Mouse (Mus musculus) MEL (cell line): ENCODE data around the gene BC051142. TPM values are rescaled to one million over a fixed set of nuclear protein-coding genes. Genes with fewer than 3 reads are reported as not detected.

Experiments
- DNase-seq: peaks from one replicate; pipeline ENCODE4 v3.0.0; 2011; ENCODE audit warnings: low read depth, low spot score
- H3K27ac ChIP-seq: 2 replicates; pipeline ENCODE4 v1.5.1; 2012; ENCODE audit warnings: low read depth, mild to moderate bottlenecking, control low read depth, low read length, moderate library complexity; ENCODE audit not compliant: control insufficient read depth
- H3K27me3 ChIP-seq, 2 experiments: fragments of 150-350 bp in 1 of 2; sonication (generic) in 1 of 2; 2 replicates each; pipeline ENCODE4 v1.6.1; 2012; ENCODE audit warnings: low read length in 2 of 2, mild to moderate bottlenecking in 2 of 2, improper control_type of control experiment in 1 of 2, moderate library complexity in 1 of 2; ENCODE audit not compliant: insufficient read depth in 2 of 2, control insufficient read depth in 1 of 2
- H3K36me3 ChIP-seq, 2 experiments: 2 replicates each; pipeline ENCODE4 v1.6.1; 2012 to 2014; ENCODE audit warnings: low read length in 2 of 2, improper control_type of control experiment in 1 of 2, inconsistent platforms in 1 of 2, mild to moderate bottlenecking in 1 of 2; ENCODE audit not compliant: insufficient read depth in 2 of 2, control insufficient read depth in 1 of 2
- H3K4me1 ChIP-seq, 2 experiments: fragments of 150-350 bp in 1 of 2; sonication (generic) in 1 of 2; 2 replicates each; pipeline ENCODE4 v1.6.1; 2012; ENCODE audit warnings: low read length in 2 of 2, improper control_type of control experiment in 1 of 2, mild to moderate bottlenecking in 1 of 2; ENCODE audit not compliant: insufficient read depth in 2 of 2, control insufficient read depth in 1 of 2
- H3K4me3 ChIP-seq, 2 experiments: fragments of 150-350 bp in 1 of 2; sonication (generic) in 1 of 2; 2 replicates each; pipeline ENCODE4 v1.5.1; 2012; ENCODE audit warnings: low read depth in 2 of 2, low read length in 2 of 2, mild to moderate bottlenecking in 2 of 2, moderate library complexity in 2 of 2, control low read depth in 1 of 2, improper control_type of control experiment in 1 of 2; ENCODE audit not compliant: control insufficient read depth in 1 of 2, insufficient read depth in 1 of 2
- H3K79me2 ChIP-seq: 2 replicates; pipeline ENCODE4 v1.6.1; 2012; ENCODE audit warnings: mild to moderate bottlenecking, low read length, moderate library complexity; ENCODE audit not compliant: control insufficient read depth, poor library complexity, insufficient read depth
- H3K9ac ChIP-seq: 2 replicates; pipeline ENCODE4 v1.6.1; 2012; ENCODE audit warnings: low read depth, mild to moderate bottlenecking, control low read depth, low read length, moderate library complexity; ENCODE audit not compliant: control insufficient read depth, poor library complexity, severe bottlenecking
- H3K9me3 ChIP-seq: fragments of 150-350 bp; sonication (generic); replicated peaks from 2 replicates; pipeline ENCODE4 v1.6.1; 2012; ENCODE audit warnings: mild to moderate bottlenecking, low read length, improper control_type of control experiment, moderate library complexity; ENCODE audit not compliant: insufficient read depth
- BHLHE40 ChIP-seq: IDR thresholded peaks from 2 replicates; pipeline ENCODE4 v1.6.1; 2012; ENCODE audit warnings: low read depth, mild to moderate bottlenecking, inconsistent platforms, low read length, improper control_type of control experiment, borderline replicate concordance
- CHD2 ChIP-seq: IDR thresholded peaks from 2 replicates; pipeline ENCODE4 v1.6.1; 2011; ENCODE audit warnings: low read length, improper control_type of control experiment
- CTCF ChIP-seq, 3 experiments: IDR thresholded peaks in 2 of 3; conservative IDR thresholded peaks in 1 of 3; 2 replicates each; pipeline ENCODE4 v1.5.1; 2011 to 2012; ENCODE audit warnings: low read length in 3 of 3, low read depth in 2 of 3, mild to moderate bottlenecking in 2 of 3, improper control_type of control experiment in 1 of 3, inconsistent platforms in 1 of 3, mixed read lengths in 1 of 3, moderate library complexity in 1 of 3; ENCODE audit not compliant: control insufficient read depth in 1 of 3, insufficient read depth in 1 of 3, poor library complexity in 1 of 3, severe bottlenecking in 1 of 3
- EP300 ChIP-seq, 2 experiments: IDR thresholded peaks; 2 replicates each; pipeline ENCODE4 v1.6.1; 2011; ENCODE audit warnings: improper control_type of control experiment in 2 of 2, low read length in 2 of 2, low read depth in 1 of 2, mild to moderate bottlenecking in 1 of 2
- KAT2A ChIP-seq: conservative IDR thresholded peaks from 2 replicates; pipeline ENCODE4 v1.6.1; 2012; ENCODE audit warnings: low read depth, low read length, improper control_type of control experiment, inconsistent platforms
- MAX ChIP-seq: IDR thresholded peaks from 2 replicates; pipeline ENCODE4 v1.6.1; 2011; ENCODE audit warnings: low read length, improper control_type of control experiment
- MXI1 ChIP-seq: IDR thresholded peaks from 2 replicates; pipeline ENCODE4 v1.6.1; 2011; ENCODE audit warnings: mild to moderate bottlenecking, low read depth, low read length, improper control_type of control experiment
- MYB ChIP-seq: IDR thresholded peaks from 2 replicates; pipeline ENCODE4 v1.6.1; 2011; ENCODE audit warnings: mild to moderate bottlenecking, low read depth, low read length, improper control_type of control experiment
- NRF1 ChIP-seq: IDR thresholded peaks from 2 replicates; pipeline ENCODE4 v1.6.1; 2014; ENCODE audit warnings: low read depth, mild to moderate bottlenecking, inconsistent platforms, low read length, improper control_type of control experiment, moderate library complexity; ENCODE audit not compliant: poor library complexity, insufficient read depth, severe bottlenecking
- POLR2AphosphoS2 ChIP-seq: IDR thresholded peaks from 2 replicates; pipeline ENCODE4 v1.6.1; 2011; ENCODE audit warnings: low read length, improper control_type of control experiment
- RAD21 ChIP-seq: IDR thresholded peaks from 2 replicates; pipeline ENCODE4 v1.6.1; 2011; ENCODE audit warnings: mild to moderate bottlenecking, low read depth, low read length, improper control_type of control experiment
- SIN3A ChIP-seq: IDR thresholded peaks from 2 replicates; pipeline ENCODE4 v1.6.1; 2012; ENCODE audit warnings: low read length, improper control_type of control experiment, inconsistent platforms
- TAL1 ChIP-seq: IDR thresholded peaks from 2 replicates; pipeline ENCODE4 v1.6.1; 2012; ENCODE audit warnings: mild to moderate bottlenecking, inconsistent platforms, low read length, moderate library complexity, mixed read lengths
- TBP ChIP-seq: IDR thresholded peaks from 2 replicates; pipeline ENCODE4 v1.8.0; 2011; ENCODE audit warnings: low read depth, low read length, improper control_type of control experiment
- TCF12 ChIP-seq: IDR thresholded peaks from 2 replicates; pipeline ENCODE4 v1.6.1; 2014; ENCODE audit warnings: low read depth, mild to moderate bottlenecking, inconsistent platforms, low read length, improper control_type of control experiment, moderate library complexity
- ZKSCAN1 ChIP-seq: IDR thresholded peaks from 2 replicates; pipeline ENCODE4 v1.6.1; 2012; ENCODE audit warnings: low read depth, mild to moderate bottlenecking, inconsistent platforms, low read length, improper control_type of control experiment, moderate library complexity
- ZMIZ1 ChIP-seq: IDR thresholded peaks from 2 replicates; pipeline ENCODE4 v1.6.1; 2012; ENCODE audit warnings: low read depth, mild to moderate bottlenecking, inconsistent platforms, low read length, improper control_type of control experiment, moderate library complexity
- polyA plus RNA-seq, 2 experiments: library from polyadenylated mRNA; stranded (reverse) in 1 of 2; unstranded in 1 of 2; fragments of >175 nt in 1 of 2; fragments of >200 nt in 1 of 2; gene quantifications; 2 replicates each; pipeline versions ENCODE4 v1.2.1 to v1.2.4; 2012; ENCODE audit warnings: low replicate concordance in 2 of 2, low read depth in 1 of 2; ENCODE audit not compliant: insufficient read length in 2 of 2, insufficient read depth in 1 of 2, missing spikeins in 1 of 2
- total RNA-seq: library from RNA; depleted of rRNA; stranded (reverse); fragments of 300-350 nt; gene quantifications from 2 replicates; pipeline ENCODE4 v1.2.3, GENCODE M21; 2012

Gene BC051142
- total and polyA plus RNA-seq, 3 experiments = 0.06 TPM; not detected in 2

- H3K9ac ChIP-seq = no peak overlapping the region
- no peaks in the 10 kb centered on the region for H3K79me2 ChIP-seq
- H3K27me3 ChIP-seq = no peaks in the 10 kb centered on the region
- no peak overlapping the region for H3K4me3 ChIP-seq
- H3K36me3 ChIP-seq = no peaks in the 10 kb centered on the region
- H3K4me1 ChIP-seq = no peaks in the 10 kb centered on the region
- H3K9me3 ChIP-seq = no peaks in the 10 kb centered on the region
- no peak overlapping the region for H3K27ac ChIP-seq
- TF ChIP-seq CHD2 (no peak), ZKSCAN1 (no peak), POLR2AphosphoS2 (no peak), TAL1 (0 out of 2 replicates have a peak, but pooled peaks have one; percentile 28)
- no peak for DNase-seq
Measured at GRCm38 (mm10) chr17:34379451-34379850, 19.2 kb upstream of the BC051142 start.

- Histone ChIP-seq H3K9me3 (no peaks in the 10 kb centered on the region), H3K27ac (no peak overlapping the region), H3K27me3 (no peaks in the 10 kb centered on the region), H3K4me3 (no peak overlapping the region), H3K79me2 (no peaks in the 10 kb centered on the region), H3K4me1 (no peaks in the 10 kb centered on the region), H3K9ac (no peak overlapping the region), H3K36me3 (no peaks in the 10 kb centered on the region)
- no peak for DNase-seq
- TF ChIP-seq TCF12 (no peak), CTCF (IDR thresholded peaks at IDR 0.05 in 2 of 3, conservative IDR thresholded peaks at IDR 0.05 in 1 of 3; ENCODE audit: control insufficient read depth in 1 of 3, insufficient read depth in 1 of 3, low read depth in 2 of 3, low read length in 3 of 3, poor library complexity in 1 of 3, severe bottlenecking in 1 of 3) (no peak), CHD2 (no peak), SIN3A (no peak), TBP (no peak)
Measured at GRCm38 (mm10) chr17:34381876-34382275, 16.7 kb upstream of the BC051142 start.

- H3K79me2 ChIP-seq = no peaks in the 10 kb centered on the region
- TF ChIP-seq CTCF (IDR thresholded peaks at IDR 0.05 in 2 of 3, conservative IDR thresholded peaks at IDR 0.05 in 1 of 3; ENCODE audit: control insufficient read depth in 1 of 3, insufficient read depth in 1 of 3, low read depth in 2 of 3, low read length in 3 of 3, poor library complexity in 1 of 3, severe bottlenecking in 1 of 3) (peak; percentile 37 to 65 (median 37)), RAD21 (peak; percentile 4), MAX (no peak)
- no peak overlapping the region for H3K9ac ChIP-seq
- no peaks in the 10 kb centered on the region for H3K36me3 ChIP-seq
- H3K9me3 ChIP-seq = no peaks in the 10 kb centered on the region
- no peaks in the 10 kb centered on the region for H3K27me3 ChIP-seq
- no peak overlapping the region for H3K27ac ChIP-seq
- no peak overlapping the region for H3K4me3 ChIP-seq
- H3K4me1 ChIP-seq = no peaks in the 10 kb centered on the region
- DNase-seq = peak; percentile 42
Measured at GRCm38 (mm10) chr17:34383212-34383611, 15.4 kb upstream of the BC051142 start.

- H3K9me3 ChIP-seq = no peaks in the 10 kb centered on the region
- H3K27me3 ChIP-seq = no peaks in the 10 kb centered on the region
- H3K27ac ChIP-seq = no peak overlapping the region
- DNase-seq = no peak
- no peaks in the 10 kb centered on the region for H3K4me1 ChIP-seq
- no peaks in the 10 kb centered on the region for H3K79me2 ChIP-seq
- no peak overlapping the region for H3K4me3 ChIP-seq
- no peak for TF ChIP-seq MYB
- no peak for TF ChIP-seq CHD2
- no peak for TF ChIP-seq BHLHE40
- TF ChIP-seq MXI1 = no peak
- no peak for TF ChIP-seq EP300 (IDR thresholded peaks at IDR 0.05; ENCODE audit: low read depth in 1 of 2, low read length in 2 of 2)
- no peak for TF ChIP-seq CTCF (IDR thresholded peaks at IDR 0.05 in 2 of 3, conservative IDR thresholded peaks at IDR 0.05 in 1 of 3; ENCODE audit: control insufficient read depth in 1 of 3, insufficient read depth in 1 of 3, low read depth in 2 of 3, low read length in 3 of 3, poor library complexity in 1 of 3, severe bottlenecking in 1 of 3)
- no peak for TF ChIP-seq NRF1
- no peak for TF ChIP-seq MAX
- TF ChIP-seq KAT2A = no peak
- TF ChIP-seq ZMIZ1 = no peak
- no peaks in the 10 kb centered on the region for H3K36me3 ChIP-seq
- no peak overlapping the region for H3K9ac ChIP-seq
Measured at GRCm38 (mm10) chr17:34384699-34385098, 13.9 kb upstream of the BC051142 start.
